Mouse (Mus musculus): ENCODE data around the gene Pigyl. TPM values are rescaled to one million over a fixed set of nuclear protein-coding genes. Genes with fewer than 3 reads are reported as not detected.
A peak's percentile ranks its signal among the peaks of the same experiment; 100 is the strongest.

Pigyl gene
- polyA plus RNA-seq, 1 experiment from 2014 or later: 45.1 TPM

GRCm38 (mm10) chr9:22125246-22126027 lies 31.2 kb upstream of the Pigyl start:
- no peaks in the 10 kb centered on the region for H3K4me1 ChIP-seq
- peaks cover 23% of the 10 kb centered on the region for H3K27me3 ChIP-seq (replicated peaks; ENCODE audit: low read depth, poor library complexity, severe bottlenecking)
- DNase-seq (ENCODE audit: low spot score): no peak
- H3K27ac ChIP-seq (replicated peaks): no peak overlapping the region
- no peak overlapping the region for H3K4me3 ChIP-seq
- H3K9me3 ChIP-seq: no peaks in the 10 kb centered on the region
- H3K36me3 ChIP-seq (replicated peaks): no peaks in the 10 kb centered on the region
- 88% methylated on average over 15 of the region's 15 CpGs for WGBS

- Histone ChIP-seq H3K4me3 (peak overlapping the region; percentile 52), H3K27me3 (replicated peaks; ENCODE audit: low read depth, poor library complexity, severe bottlenecking) (peaks cover 63% of the 10 kb centered on the region), H3K9me3 (no peaks in the 10 kb centered on the region), H3K4me1 (peaks cover 14% of the 10 kb centered on the region), H3K27ac (replicated peaks) (peak overlapping the region; percentile 19), H3K36me3 (replicated peaks) (no peaks in the 10 kb centered on the region)
- under 1% methylated on average over 35 of the region's 35 CpGs for WGBS
- peak; percentile 64 for DNase-seq (ENCODE audit: low spot score)
These were observed 25.2 kb upstream of the Pigyl start for GRCm38 (mm10) chr9:22131226-22131981.

GRCm38 (mm10) chr9:22132220-22132619 lies 24.4 kb upstream of the Pigyl start:
- Histone ChIP-seq H3K36me3 (replicated peaks) (no peaks in the 10 kb centered on the region), H3K27ac (replicated peaks) (0 out of 2 replicates have a peak overlapping the region, but pooled peaks have one; percentile 19), H3K4me1 (peaks cover 21% of the 10 kb centered on the region), H3K9me3 (no peaks in the 10 kb centered on the region), H3K4me3 (peak overlapping the region; percentile 52), H3K27me3 (replicated peaks; ENCODE audit: low read depth, poor library complexity, severe bottlenecking) (peaks cover 71% of the 10 kb centered on the region)
- DNase-seq (ENCODE audit: low spot score): no peak
- WGBS: 43% methylated on average over 11 of the region's 11 CpGs

- Histone ChIP-seq H3K9me3 (no peaks in the 10 kb centered on the region), H3K36me3 (replicated peaks) (no peaks in the 10 kb centered on the region), H3K27ac (replicated peaks) (peak overlapping the region; percentile 58; the same call in 1 of the 2 replicates), H3K4me1 (peaks cover 27% of the 10 kb centered on the region), H3K27me3 (replicated peaks; ENCODE audit: low read depth, poor library complexity, severe bottlenecking) (peaks cover 70% of the 10 kb centered on the region), H3K4me3 (peak overlapping the region; percentile 6; the same call in 1 of the 2 replicates)
- 83% methylated on average over 7 of the region's 7 CpGs for WGBS
- no peak for DNase-seq (ENCODE audit: low spot score)
These were observed 22.3 kb upstream of the Pigyl start for GRCm38 (mm10) chr9:22134246-22134890.

- H3K27me3 ChIP-seq (replicated peaks; ENCODE audit: low read depth, poor library complexity, severe bottlenecking): peaks cover 62% of the 10 kb centered on the region
These were observed 21.5 kb upstream of the Pigyl start for GRCm38 (mm10) chr9:22134988-22135643.

GRCm38 (mm10) chr9:22135644-22136390 lies 20.8 kb upstream of the Pigyl start, which contains the start of gene Acp5:
Acp5 (minus strand) TSS chr9:22135711.
- H3K4me3 ChIP-seq: peak within 1 kb of the TSS; percentile 6; the same call in 1 of the 2 replicates
- no peaks in the 10 kb centered on the region for H3K36me3 ChIP-seq (replicated peaks)
- no peak for DNase-seq (ENCODE audit: low spot score)
- 72% methylated on average over 7 of the region's 7 CpGs for WGBS
- peaks cover 3% of the 10 kb centered on the region; the same call in 1 of the 2 replicates for H3K9me3 ChIP-seq
- H3K27me3 ChIP-seq (replicated peaks; ENCODE audit: low read depth, poor library complexity, severe bottlenecking): peaks cover 55% of the 10 kb centered on the region
- peak within 1 kb of the TSS; percentile 59; the same call in 1 of the 2 replicates for H3K27ac ChIP-seq (replicated peaks)
- peaks cover 27% of the 10 kb centered on the region for H3K4me1 ChIP-seq

More at GRCm38 (mm10) chr9:22134988-22135643, 21.5 kb upstream of the Pigyl start:
- DNase-seq (ENCODE audit: low spot score): no peak
- WGBS: 81% methylated on average over 9 of the region's 9 CpGs
- Histone ChIP-seq H3K4me3 (peak overlapping the region; percentile 6; the same call in 1 of the 2 replicates), H3K27ac (replicated peaks) (no peak overlapping the region), H3K9me3 (peaks cover 3% of the 10 kb centered on the region; the same call in 1 of the 2 replicates), H3K36me3 (replicated peaks) (no peaks in the 10 kb centered on the region), H3K4me1 (peaks cover 27% of the 10 kb centered on the region)

- peaks cover 16% of the 10 kb centered on the region for H3K4me1 ChIP-seq
- 10% methylated on average over 23 of the region's 23 CpGs for WGBS
- no peak for DNase-seq (ENCODE audit: low spot score)
- H3K36me3 ChIP-seq (replicated peaks): no peaks in the 10 kb centered on the region
- H3K27ac ChIP-seq (replicated peaks): peak overlapping the region; percentile 59; the same call in 1 of the 2 replicates
- peak overlapping the region; percentile 24 for H3K4me3 ChIP-seq
- H3K27me3 ChIP-seq (replicated peaks; ENCODE audit: low read depth, poor library complexity, severe bottlenecking): peaks cover 44% of the 10 kb centered on the region
- peaks cover 3% of the 10 kb centered on the region; the same call in 1 of the 2 replicates for H3K9me3 ChIP-seq
These were observed 19.7 kb upstream of the Pigyl start for GRCm38 (mm10) chr9:22136765-22137547.

- 31% methylated on average over 2 of the region's 2 CpGs for WGBS
- no peak overlapping the region for H3K27ac ChIP-seq (replicated peaks)
- H3K27me3 ChIP-seq (replicated peaks; ENCODE audit: low read depth, poor library complexity, severe bottlenecking): peaks cover 29% of the 10 kb centered on the region
- peak; percentile 53 for DNase-seq (ENCODE audit: low spot score)
- no peak overlapping the region for H3K4me3 ChIP-seq
- peaks cover 13% of the 10 kb centered on the region; the same call in 1 of the 2 replicates for H3K4me1 ChIP-seq
- H3K9me3 ChIP-seq: peaks cover 3% of the 10 kb centered on the region; the same call in 1 of the 2 replicates
- no peaks in the 10 kb centered on the region for H3K36me3 ChIP-seq (replicated peaks)
These were observed 18.2 kb upstream of the Pigyl start for GRCm38 (mm10) chr9:22138480-22138879.

- no peak overlapping the region for H3K27ac ChIP-seq (replicated peaks)
- peaks cover 3% of the 10 kb centered on the region; the same call in 1 of the 2 replicates for H3K9me3 ChIP-seq
- H3K4me1 ChIP-seq: peaks cover 13% of the 10 kb centered on the region; the same call in 1 of the 2 replicates
- H3K36me3 ChIP-seq (replicated peaks): no peaks in the 10 kb centered on the region
- 95% methylated on average over 5 of the region's 5 CpGs for WGBS
- no peak overlapping the region for H3K4me3 ChIP-seq
- H3K27me3 ChIP-seq (replicated peaks; ENCODE audit: low read depth, poor library complexity, severe bottlenecking): peaks cover 28% of the 10 kb centered on the region
- DNase-seq (ENCODE audit: low spot score): no peak
These were observed 16.9 kb upstream of the Pigyl start for GRCm38 (mm10) chr9:22139746-22140145.

GRCm38 (mm10) chr9:22143108-22144037 lies 13.3 kb upstream of the Pigyl start:
- DNase-seq (ENCODE audit: low spot score): peak; percentile 87
- WGBS: 58% methylated on average over 17 of the region's 17 CpGs
- Histone ChIP-seq H3K4me3 (no peak overlapping the region), H3K4me1 (no peaks in the 10 kb centered on the region), H3K27me3 (replicated peaks; ENCODE audit: low read depth, poor library complexity, severe bottlenecking) (no peaks in the 10 kb centered on the region), H3K27ac (replicated peaks) (no peak overlapping the region), H3K36me3 (replicated peaks) (no peaks in the 10 kb centered on the region), H3K9me3 (peaks cover 12% of the 10 kb centered on the region)
